Mouse (Mus musculus): Measurements from ENCODE around the gene Fam227a.

Gene Fam227a

DNA sequence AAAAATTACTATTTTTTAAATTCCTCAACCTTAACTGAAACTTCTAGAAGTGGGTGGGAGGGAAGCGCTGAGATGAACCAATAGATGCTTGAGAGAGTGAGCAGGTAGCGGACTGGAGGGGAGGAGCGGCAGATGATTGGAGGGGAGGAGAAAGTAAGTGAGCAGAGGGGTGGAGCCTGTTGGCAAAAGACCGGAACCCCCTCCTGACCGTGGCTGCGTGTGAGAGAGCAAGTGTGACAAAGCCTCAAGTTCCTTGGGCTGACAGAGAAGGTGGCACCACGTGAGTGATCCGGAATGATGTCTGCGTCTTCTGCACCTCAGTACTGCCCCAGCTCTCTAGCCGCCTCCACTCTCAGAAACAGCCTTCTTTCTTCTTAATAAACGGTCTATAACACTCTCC lies 41.6 kb downstream of the Fam227a start:
- peak; percentile 86 for DNase-seq (ENCODE audit: low read depth, low spot score)

DNA sequence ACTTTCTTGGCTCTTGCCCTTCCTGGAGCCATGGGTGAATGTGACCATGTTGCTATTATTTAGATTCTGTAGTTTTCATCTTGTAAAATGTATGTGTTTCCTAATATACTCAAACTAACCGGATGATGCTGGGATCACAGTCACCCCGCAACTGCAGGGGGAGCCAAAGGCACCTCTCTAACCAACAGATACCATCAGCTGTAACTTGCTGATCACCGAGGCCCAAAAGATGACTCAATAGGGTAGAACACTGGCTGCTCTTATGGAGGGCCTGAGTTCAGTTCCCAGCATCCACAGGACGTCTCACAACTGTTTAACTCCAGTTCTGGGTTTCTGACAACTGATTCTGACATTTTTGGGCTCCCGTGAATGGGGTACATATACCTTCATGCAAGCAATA lies 42.0 kb downstream of the Fam227a start:
- peak; percentile 75 for DNase-seq (ENCODE audit: low read depth, low spot score)

DNA sequence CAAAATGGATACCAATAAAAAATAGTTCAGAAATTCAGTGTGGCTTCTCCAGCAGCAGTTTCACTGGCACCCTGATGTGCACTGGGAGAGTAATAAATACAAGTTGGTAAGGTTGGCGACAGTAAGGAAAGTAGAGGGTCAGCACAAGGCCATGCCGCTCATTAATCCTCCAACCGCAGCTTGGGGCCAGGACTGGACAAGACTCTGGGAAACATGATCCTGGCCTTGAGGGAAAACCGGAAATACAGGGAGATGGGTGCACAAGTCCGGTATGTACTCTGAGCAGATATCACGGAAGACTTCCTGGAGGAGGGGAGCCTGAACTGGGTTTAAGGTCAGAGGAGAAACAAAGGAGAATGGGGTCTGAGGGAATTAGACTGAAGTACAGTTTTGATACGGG lies 43.3 kb downstream of the Fam227a start:
- DNase-seq (ENCODE audit: low read depth, low spot score): no peak

DNA sequence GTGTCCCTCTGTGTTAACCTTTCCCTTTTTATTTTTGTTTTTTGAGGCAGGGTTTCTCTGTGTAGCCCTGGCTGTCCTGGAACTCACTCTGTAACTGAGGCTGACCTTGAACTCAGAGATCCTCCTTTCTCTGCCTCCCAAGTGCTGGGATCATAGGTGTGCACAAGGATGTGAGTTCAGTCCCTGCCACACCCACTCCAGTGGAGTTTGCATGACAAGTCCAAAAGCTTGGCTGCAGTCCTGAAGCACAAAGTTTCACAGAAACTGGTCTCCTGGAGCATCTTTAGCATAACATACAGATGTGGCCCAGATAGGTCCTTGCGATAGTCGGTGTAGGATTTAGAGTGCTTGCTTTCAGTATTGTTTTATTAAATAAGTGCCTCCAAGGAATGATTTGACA lies 49.5 kb downstream of the Fam227a start:
- DNase-seq (ENCODE audit: low read depth, low spot score): no peak

DNA sequence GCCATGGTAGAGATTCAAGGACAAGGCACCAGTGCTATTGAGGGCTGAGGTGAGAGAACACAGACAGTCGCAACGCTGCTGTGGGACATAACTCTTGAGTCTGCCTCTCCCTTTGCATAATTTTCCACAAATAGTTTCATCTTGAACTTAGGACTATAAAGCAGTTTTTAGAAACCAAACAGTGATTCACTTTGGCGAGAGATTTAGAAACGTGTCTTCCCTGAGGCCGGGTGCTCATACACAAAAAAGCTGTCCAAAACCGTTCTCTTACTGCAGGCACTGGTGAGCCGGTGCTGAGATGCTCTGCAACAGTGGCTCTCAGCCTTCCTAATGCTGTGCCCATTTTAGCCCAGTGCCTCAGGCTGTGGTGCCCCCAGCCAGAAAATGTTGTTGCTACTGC lies 50.5 kb downstream of the Fam227a start:
- DNase-seq (ENCODE audit: low read depth, low spot score): no peak

DNA sequence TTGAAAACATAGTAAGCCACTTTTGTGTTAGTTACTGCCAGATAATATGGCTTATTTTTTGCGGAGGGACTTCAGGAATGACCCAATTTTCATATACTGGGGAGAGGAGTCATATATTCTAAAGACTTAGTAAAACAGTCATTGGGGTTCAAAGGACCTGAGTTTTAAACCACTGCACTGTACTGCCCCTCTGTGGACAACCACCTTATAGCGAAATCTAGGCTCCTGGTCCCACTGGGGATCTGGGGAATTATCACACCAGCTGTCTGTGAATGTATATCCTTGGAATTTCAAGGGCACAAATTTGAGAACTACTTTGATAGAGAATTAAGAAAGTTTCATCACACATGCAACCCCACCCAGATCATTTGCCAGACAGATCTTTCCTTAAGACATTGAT lies 51.0 kb downstream of the Fam227a start:
- peak; percentile 22 for DNase-seq (ENCODE audit: low read depth, low spot score)

DNA sequence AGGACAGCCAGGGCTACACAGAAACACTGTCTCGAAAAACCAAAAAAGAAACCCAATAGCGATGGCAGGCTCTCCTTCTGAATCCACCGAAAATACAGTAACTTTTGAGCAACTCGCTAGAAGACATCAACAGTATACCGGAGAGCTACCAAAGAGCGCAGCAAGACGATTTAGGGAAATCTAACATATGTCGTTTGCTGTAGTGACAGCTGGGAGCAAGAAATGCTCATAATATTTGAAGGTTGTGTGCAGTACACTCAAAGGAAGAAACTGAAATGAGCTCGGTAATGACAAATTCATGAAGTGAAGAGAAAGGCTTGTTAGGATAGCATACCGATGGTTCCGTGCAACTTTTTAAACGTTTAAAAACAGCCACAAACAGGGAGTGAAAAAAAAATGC lies 52.6 kb downstream of the Fam227a start:
- no peak for DNase-seq (ENCODE audit: low read depth, low spot score)

DNA sequence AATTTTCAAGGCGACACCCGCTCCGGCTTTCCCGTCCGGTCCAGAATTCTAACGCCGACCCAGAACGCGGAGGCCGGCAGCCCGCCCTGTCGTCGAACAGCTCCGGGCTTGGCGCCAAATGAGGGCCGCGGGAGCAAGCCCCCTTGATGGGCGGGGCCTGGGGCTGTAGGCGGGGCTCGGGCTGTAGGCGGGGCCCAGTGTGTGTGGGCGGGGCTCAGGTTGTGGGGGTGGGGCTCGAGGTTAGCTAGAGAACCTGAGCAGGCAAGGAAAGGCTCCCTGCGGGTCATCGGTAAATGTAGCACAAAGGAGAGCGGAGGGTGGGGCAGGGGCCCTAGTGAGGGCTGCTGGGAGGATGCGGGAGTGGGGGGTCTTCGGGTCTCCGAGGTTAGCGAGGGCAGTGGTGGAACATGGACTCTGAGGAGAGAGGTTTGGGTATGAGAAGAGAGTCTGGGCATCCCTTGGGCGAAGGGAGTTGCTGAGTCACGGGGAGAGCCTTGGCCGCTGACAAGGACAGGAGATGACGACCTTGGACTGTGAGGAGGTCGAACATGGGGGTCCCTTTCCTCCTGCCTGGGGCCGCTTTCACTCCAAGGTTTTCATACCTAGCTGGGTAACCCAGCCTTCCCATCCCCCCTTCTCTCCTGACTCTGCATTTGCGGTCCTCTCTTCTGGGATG lies 53.6 kb downstream of the Fam227a start, which contains the start of gene Dmc1:
Dmc1 (minus strand) TSS at position 120 of the 676 bp plus-strand sequence.
- DNase-seq (ENCODE audit: low read depth, low spot score): no peak

DNA sequence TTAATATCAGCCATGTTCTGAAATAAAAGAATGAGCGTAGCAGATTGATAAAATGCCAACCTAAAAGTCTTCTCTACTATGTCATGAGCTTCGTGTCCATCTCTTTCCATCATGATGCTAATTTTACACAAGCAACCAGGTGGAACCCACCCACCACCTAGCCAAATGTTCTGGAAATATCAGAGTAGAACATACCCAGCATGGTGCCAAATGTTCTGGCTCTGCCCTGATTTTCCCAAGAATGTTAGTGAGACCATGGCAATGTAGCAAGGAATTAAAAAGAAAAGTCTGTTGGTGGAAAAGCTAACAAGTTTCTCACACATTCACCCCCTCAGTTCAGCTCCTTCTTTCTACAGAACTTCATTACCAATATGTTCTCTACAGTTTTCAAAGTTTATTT lies 58.6 kb downstream of the Fam227a start:
- DNase-seq (ENCODE audit: low read depth, low spot score): no peak

DNA sequence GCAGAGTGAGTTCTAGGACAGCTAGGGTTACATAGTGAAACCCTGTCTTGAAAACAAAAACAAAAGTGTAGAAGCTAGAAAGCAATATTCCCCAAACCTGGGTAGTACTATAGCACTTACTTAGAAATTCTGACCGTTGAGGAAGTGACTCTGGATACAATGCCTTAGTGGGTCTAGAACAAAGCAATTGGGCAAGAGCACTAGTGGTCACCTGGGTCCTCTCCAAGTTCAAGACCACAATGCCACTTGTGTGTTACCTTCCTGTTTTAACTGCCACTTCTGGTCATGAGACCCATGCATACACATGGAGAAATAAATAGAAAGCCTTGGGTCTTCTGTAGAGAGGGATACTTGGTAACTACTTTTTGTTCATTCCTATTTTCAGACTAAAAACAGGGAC lies 60.0 kb downstream of the Fam227a start:
- DNase-seq (ENCODE audit: low read depth, low spot score): no peak

DNA sequence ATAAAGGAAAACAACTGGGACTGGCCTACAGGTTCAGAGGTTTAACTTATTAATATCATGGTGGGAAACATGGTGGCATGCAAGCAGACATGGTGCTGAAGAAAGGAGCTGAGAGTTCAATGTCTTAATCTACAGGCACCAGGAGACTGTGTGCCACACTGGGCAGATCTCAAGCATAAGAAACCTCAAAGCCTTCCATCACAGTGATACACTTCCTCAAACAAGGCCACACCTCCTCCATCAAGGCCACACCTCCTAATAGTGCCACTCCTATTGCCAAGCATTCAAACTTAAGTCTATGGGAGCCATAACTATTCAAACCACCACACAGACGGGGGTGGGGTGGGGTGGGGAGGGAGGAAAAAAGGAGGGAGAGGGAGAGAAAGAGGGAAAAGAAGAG lies 77.2 kb downstream of the Fam227a start:
- DNase-seq (ENCODE audit: low read depth, low spot score): peak; percentile 33

DNA sequence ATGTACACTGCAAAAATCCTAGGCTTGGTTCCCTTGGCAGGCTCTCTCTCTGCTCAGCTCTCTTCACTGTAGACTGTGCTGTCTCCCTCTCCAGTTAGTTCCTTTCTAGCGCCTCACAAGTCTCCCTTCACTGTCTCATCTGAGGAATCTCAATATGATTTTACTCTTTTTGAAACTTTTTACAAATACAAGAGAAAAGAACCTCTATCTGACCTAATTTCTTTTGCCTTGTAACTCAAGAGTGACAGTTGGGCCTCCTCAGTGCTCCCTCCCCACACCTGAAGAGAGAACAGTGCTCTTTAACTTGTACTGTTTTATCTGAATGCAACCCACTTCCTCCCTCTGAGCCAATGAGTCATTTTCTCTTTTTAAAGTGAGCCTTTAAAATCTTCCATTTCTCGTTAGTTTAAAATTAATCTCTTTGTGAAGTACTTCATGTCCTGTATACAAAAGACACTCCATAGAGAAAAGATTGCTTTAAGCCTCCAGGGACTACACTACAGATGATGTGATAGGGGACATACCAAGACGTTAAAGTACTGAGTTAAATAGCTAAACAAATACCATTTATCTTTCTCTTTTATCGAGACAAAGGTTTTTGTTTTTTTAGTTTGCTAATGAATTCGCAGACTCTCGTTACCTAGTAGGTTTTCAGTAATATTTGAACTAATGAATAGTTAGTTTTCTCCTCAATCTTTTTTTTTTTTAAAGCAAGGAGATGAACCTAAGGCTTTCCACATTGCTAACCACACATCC lies 80.9 kb downstream of the Fam227a start:
- DNase-seq (ENCODE audit: low read depth, low spot score): peak; percentile 18

DNA sequence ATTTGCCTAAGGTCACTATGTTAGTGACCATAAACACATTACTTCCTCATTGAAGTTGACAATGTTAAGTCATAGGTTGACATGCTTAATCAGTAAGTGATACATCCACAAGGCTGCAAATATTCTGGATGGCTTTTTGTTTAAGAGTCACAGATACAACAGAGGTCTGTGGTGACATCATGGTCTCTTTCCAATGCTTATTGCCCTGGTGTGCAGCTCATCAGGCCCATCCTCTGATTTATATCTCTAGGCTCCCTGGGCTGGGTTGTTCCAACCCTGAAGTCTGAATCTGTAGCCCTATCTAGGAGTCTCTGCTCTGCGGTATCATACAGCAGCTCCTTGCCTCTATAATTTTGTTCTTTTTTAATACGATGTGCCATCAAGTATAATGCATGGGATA lies 81.8 kb downstream of the Fam227a start:
- DNase-seq (ENCODE audit: low read depth, low spot score): no peak

DNA sequence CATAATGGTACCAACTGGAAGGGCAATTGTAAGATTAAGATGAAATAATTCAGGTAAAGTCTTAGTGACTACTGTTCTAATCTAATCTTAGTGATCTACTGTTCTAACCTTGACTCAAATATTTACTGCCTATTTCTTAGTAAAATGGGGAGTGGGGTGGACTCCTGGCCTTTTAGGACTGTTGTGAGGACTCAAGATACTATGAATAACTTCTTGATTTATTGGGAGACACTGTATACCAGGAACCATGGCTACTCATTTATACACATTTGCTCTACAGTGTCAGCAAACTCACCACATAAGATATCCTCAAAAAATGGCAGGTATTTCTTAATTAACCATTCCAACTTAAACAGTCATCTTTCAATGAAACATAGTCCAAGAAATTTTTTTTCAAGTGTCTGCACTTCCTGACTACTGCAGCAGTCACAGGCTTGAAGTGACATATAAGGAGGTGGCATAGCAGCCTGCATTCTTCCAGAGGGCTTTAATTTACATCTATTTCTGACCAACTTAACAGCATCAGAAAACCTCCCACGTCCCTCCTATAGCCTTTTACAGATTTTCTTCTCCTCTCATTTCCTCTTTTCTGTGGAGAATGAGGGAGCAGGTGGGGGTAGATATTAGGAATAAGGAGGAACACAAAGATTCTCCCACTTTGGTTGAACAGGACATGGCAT lies 83.1 kb downstream of the Fam227a start:
- no peak for DNase-seq (ENCODE audit: low read depth, low spot score)

DNA sequence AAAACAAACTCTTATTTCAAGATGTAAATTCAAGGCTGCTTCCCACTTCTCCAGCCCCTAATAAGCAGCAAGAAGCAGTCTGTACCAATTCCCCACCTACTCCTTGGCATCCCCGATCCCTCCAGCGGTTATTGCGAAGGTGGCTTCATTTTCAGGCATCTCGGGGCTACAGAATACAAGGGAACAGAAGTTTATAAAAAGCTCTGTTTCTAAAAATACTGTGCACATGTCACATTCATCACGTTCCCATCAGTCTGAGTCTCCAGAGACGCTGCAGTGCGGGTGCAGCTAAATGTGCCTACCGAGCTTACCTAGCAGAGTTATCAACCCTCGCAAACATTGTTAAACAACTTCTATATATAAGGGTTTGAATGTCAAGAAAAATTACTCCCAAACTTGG lies 96.3 kb downstream of the Fam227a start:
- no peak for DNase-seq (ENCODE audit: low read depth, low spot score)

DNA sequence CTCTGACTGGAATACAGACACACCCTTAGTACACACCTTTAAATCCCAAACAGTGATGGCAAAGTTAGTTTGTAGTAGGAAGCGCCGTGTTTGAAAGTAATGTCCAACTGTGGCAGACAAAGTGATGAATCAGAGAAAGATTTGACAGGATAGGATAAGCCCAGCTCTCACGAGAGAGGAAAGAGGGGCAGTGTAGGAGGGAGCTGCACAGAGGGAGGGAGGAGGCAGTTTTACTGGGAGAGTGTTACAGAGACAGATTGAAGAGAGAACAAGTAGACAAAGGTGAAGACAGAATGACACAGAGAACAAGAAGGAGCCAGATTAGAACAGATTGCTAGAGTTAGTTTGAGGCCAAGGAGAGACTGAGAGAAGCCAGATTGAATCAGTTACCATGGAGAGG lies 99.1 kb downstream of the Fam227a start:
- no peak for DNase-seq (ENCODE audit: low read depth, low spot score)
